Mouse (Mus musculus) right cerebral cortex, postnatal 25 days (tissue): Measurements from ENCODE around the gene Ttf2.

Source experiments
- DNase-seq: peaks from one replicate; pipeline ENCODE4 v3.0.0; 2022

Gene Ttf2

GRCm38 (mm10) chr3:100910621-100911020 lies 58.8 kb downstream of the Ttf2 start:
- no peak for DNase-seq

GRCm38 (mm10) chr3:100908594-100908993 lies 60.9 kb downstream of the Ttf2 start:
- no peak for DNase-seq

- DNase-seq: no peak
These were observed 62.5 kb downstream of the Ttf2 start for GRCm38 (mm10) chr3:100906916-100907315.

GRCm38 (mm10) chr3:100906128-100906527 lies 63.3 kb downstream of the Ttf2 start:
- DNase-seq: no peak

GRCm38 (mm10) chr3:100895500-100895899 lies 74.0 kb downstream of the Ttf2 start:
- no peak for DNase-seq

GRCm38 (mm10) chr3:100892383-100893335 lies 76.8 kb downstream of the Ttf2 start:
- no peak for DNase-seq

- no peak for DNase-seq
These were observed 79.1 kb downstream of the Ttf2 start for GRCm38 (mm10) chr3:100890406-100890805.

- no peak for DNase-seq
These were observed 80.2 kb downstream of the Ttf2 start for GRCm38 (mm10) chr3:100889234-100889633.
